Mouse (Mus musculus) bone marrow, adult 2 months (tissue): ENCODE data around the gene Bsn. TPM values are rescaled to one million over a fixed set of nuclear protein-coding genes. Genes with fewer than 3 reads are reported as not detected.
"Not testable (repeated sequence)": the region's sequence is repeated elsewhere in the genome, so short reads cannot be mapped to it uniquely, and the experiment has no call there.

Experiments used
- H3K27ac ChIP-seq: fragments of 200-500 bp; 2 replicates; pipeline ENCODE4 v1.5.1; 2012; ENCODE audit warnings: low read depth, mild to moderate bottlenecking, control low read depth, inconsistent platforms, low read length; ENCODE audit not compliant: control insufficient read depth, poor library complexity, insufficient read depth
- H3K4me1 ChIP-seq: fragments of 200-500 bp; 2 replicates; pipeline ENCODE4 v1.6.1; 2011; ENCODE audit warnings: low read length; ENCODE audit not compliant: control insufficient read depth, insufficient read depth
- H3K4me3 ChIP-seq: fragments of 200-500 bp; replicated peaks from 2 replicates; pipeline ENCODE3; 2011; ENCODE audit warnings: mild to moderate bottlenecking, low read depth, low read length, control low read depth; ENCODE audit not compliant: control insufficient read depth
- CTCF ChIP-seq: fragments of 200-500 bp; IDR thresholded peaks from 2 replicates; pipeline ENCODE4 v1.5.1; 2011; ENCODE audit warnings: low read length, control low read depth; ENCODE audit not compliant: control insufficient read depth, insufficient read depth
- POLR2A ChIP-seq: fragments of 200-500 bp; IDR thresholded peaks from 2 replicates; pipeline ENCODE4 v1.6.1; 2011; ENCODE audit warnings: low read depth, mild to moderate bottlenecking, control low read depth, low read length, borderline replicate concordance; ENCODE audit not compliant: control insufficient read depth
- WGBS: fragments of 180-500 bp; shearing (Covaris S2); methylation state at CpG from one replicate; pipeline ENCODE4 v1.1.7; 2018; 5-methylcytosine and 5-hydroxymethylcytosine counted together
- polyA plus RNA-seq: library from polyadenylated mRNA; stranded (reverse); fragments of >200 nt; gene quantifications from 2 replicates; pipeline ENCODE4 v1.2.4, GENCODE M21; 2011; ENCODE audit warnings: low replicate concordance; ENCODE audit not compliant: missing spikeins, insufficient read depth, insufficient read length

Bsn gene
- polyA plus RNA-seq, 1 experiment: 1.9 TPM

- Histone ChIP-seq H3K4me1 (peaks cover 4% of the 10 kb centered on the region; the same call in 1 of the 2 replicates), H3K27ac (no peak overlapping the region), H3K4me3 (no peak overlapping the region)
- TF ChIP-seq CTCF (no peak), POLR2A (no peak)
- WGBS: 87% methylated on average over 2 of the region's 2 CpGs
These were observed 46.7 kb downstream of the Bsn start for GRCm38 (mm10) chr9:108143470-108143869.

- 91% methylated on average over 10 of the region's 10 CpGs for WGBS
- TF ChIP-seq POLR2A: no peak
- no peak for TF ChIP-seq CTCF
- peaks cover 1% of the 10 kb centered on the region; the same call in 1 of the 2 replicates for H3K4me1 ChIP-seq
- H3K27ac ChIP-seq: no peak overlapping the region
- no peak overlapping the region for H3K4me3 ChIP-seq
These were observed 48.8 kb downstream of the Bsn start for GRCm38 (mm10) chr9:108141387-108141786.

- H3K27ac ChIP-seq: no peak overlapping the region
- no peak overlapping the region for H3K4me3 ChIP-seq
- TF ChIP-seq POLR2A: no peak
- 0 out of 2 replicates have a peak, but pooled peaks have one; percentile 22 for TF ChIP-seq CTCF
- no peaks in the 10 kb centered on the region; the same call in 1 of the 2 replicates for H3K4me1 ChIP-seq
- 74% methylated on average over 7 of the region's 7 CpGs for WGBS
These were observed 50.1 kb downstream of the Bsn start for GRCm38 (mm10) chr9:108139963-108140695.

DNA sequence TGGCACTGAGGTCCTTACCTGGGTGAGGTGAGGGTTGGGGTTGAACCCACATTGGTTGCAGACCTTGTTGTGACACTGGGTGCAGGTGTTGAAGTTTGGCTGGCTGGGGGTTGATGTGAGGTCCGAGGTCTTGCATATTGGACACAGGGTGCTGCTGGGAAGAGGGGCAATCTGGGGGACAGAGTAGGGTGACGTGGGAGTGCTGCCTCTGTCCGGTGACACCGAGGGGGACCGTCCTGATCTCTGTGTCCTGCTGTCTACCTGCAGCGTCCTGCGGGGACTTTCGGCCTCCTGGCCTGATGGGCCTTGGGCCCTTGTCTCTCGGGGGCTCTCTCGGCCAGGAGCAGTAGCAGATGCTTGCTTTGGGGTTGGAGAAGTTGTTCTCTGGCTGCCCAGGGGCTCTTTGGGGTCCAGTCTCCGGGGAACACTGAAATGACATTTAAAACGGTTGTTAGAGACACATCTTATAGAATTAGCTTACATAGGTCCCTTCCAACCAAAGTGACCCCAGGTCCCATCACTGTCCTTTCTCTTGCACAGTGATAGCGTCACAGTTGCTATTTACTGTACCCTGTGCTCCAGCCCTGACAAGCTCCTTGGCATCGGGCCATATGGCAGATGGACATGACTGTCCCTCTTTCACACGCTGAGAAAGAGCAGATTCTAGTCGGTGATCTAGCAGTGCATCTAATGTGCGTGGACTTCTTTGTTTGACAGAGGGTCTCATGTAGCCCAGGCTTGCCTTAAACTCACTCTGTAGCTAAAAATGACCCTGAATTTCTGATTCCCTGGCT is 50.8 kb downstream of the Bsn start:
- no peak overlapping the region for H3K27ac ChIP-seq
- TF ChIP-seq CTCF: no peak
- TF ChIP-seq POLR2A: no peak
- no peaks in the 10 kb centered on the region for H3K4me1 ChIP-seq
- no peak overlapping the region for H3K4me3 ChIP-seq
- 83% methylated on average over 17 of the region's 17 CpGs for WGBS

GRCm38 (mm10) chr9:108138118-108138517 is 52.1 kb downstream of the Bsn start:
- no peaks in the 10 kb centered on the region for H3K4me1 ChIP-seq
- WGBS: 73% methylated on average over 6 of the region's 6 CpGs
- TF ChIP-seq CTCF (no peak), POLR2A (no peak)
- H3K4me3 ChIP-seq: no peak overlapping the region
- no peak overlapping the region for H3K27ac ChIP-seq

DNA sequence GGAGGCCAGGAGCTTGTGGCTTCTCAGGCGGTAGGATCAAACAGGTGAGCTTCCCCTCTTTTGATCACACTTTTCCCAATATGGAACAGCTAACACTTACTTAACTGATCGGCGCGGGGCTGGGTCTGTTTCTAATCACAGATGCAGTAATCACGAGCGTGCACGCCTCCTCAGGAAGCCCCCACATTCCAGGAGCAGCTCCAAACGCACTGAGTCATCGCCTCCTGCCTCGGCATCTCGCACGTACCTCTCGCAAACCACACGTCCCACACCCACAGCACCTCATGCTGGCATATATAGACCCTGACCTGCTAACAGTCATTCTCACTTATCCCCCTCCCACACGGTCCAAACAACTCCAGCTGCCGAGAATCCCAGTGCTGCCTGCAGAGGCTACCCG is 52.7 kb downstream of the Bsn start:
- TF ChIP-seq CTCF (no peak), POLR2A (no peak)
- WGBS: 21% methylated on average over 17 of the region's 17 CpGs
- no peaks in the 10 kb centered on the region for H3K4me1 ChIP-seq
- no peak overlapping the region for H3K4me3 ChIP-seq
- no peak overlapping the region for H3K27ac ChIP-seq

GRCm38 (mm10) chr9:108136930-108137462 is 53.2 kb downstream of the Bsn start:
- TF ChIP-seq CTCF (no peak), POLR2A (no peak)
- Histone ChIP-seq H3K4me1 (no peaks in the 10 kb centered on the region), H3K4me3 (no peak overlapping the region), H3K27ac (no peak overlapping the region)
- WGBS: 27% methylated on average over 6 of the region's 6 CpGs

DNA sequence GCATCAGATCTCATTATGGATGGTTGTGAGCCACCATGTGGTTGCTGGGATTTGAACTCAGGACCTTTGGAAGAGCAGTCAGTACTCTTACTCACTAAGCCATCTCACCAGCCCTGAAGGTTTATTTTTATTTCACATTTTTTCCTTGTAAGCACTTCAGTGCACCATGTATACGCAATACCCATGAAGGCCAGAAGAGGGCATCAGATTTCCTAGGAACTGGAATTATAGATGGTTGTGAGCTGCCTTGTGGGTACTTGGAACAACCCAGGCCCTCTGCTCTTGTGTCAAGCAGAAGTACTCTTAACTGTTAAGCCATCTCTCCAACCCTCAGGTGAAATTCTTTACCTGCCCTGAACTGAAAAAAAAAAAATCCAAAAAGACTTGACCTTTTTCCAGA is 54.0 kb downstream of the Bsn start:
- TF ChIP-seq POLR2A (no peak), CTCF (peak; percentile 18; the same call in 1 of the 2 replicates)
- no peak overlapping the region for H3K4me3 ChIP-seq
- 27% methylated on average over 1 of the region's 1 CpGs for WGBS
- no peak overlapping the region for H3K27ac ChIP-seq
- H3K4me1 ChIP-seq: no peaks in the 10 kb centered on the region

DNA sequence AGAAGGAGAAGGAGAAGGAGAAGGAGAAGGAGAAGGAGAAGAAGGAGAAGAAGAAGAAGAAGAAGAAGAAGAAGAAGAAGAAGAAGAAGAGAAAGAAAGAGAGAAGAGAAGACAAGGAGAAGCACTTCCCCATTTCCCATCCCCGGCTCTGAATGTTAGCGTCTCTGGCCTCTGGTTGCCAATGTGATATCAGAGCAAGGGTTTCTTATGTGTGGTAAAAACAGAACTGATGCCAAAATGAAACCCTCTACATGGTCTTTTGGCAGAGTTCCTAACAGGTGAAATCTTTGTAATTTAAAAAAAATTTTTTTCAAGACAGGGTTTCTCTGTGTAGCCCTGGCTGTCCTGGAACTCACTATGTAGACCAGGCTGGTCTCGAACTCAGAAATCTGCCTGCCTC is 54.5 kb downstream of the Bsn start:
- not testable (repeated sequence) for H3K27ac ChIP-seq, H3K4me1 ChIP-seq, H3K4me3 ChIP-seq
- WGBS: 40% methylated on average over 3 of the region's 3 CpGs
